Mouse (Mus musculus) gastrocnemius, postnatal 25 days (tissue): Measurements from ENCODE around the gene Sumf1. TPM values are rescaled to one million over a fixed set of nuclear protein-coding genes. Genes with fewer than 3 reads are reported as not detected.

Experiments used
- DNase-seq: peaks from one replicate; pipeline ENCODE4 v3.0.0; 2022
- long read RNA-seq, 2 experiments: library from polyadenylated mRNA; stranded (forward); transcript quantifications; one replicate each; pipeline ENCODE4 v2.0.0; 2021
- total RNA-seq, 2 experiments: library from RNA; stranded (reverse); gene quantifications; 1 replicate in 1 of 2; 2 replicates in 1 of 2; pipeline ENCODE4 v1.2.3; 2021

The Sumf1 gene
- 1 to 10 TPM; 7.6 to 9.2 TPM for total RNA-seq
- long read RNA-seq, experiment 1, partial matches to known transcripts = 0 of 21 reads
- long read RNA-seq, experiment 1, other reads (novel, unspliced or antisense) = 18 of 21 reads
- long read RNA-seq, experiment 2, transcript Sumf1-201 (9 exons, 2,593 nt) = major isoform, 7 of 22 reads
- long read RNA-seq, experiment 2, partial matches to known transcripts = 0 of 22 reads
- long read RNA-seq, experiment 2, other reads (novel, unspliced or antisense) = 15 of 22 reads

DNA sequence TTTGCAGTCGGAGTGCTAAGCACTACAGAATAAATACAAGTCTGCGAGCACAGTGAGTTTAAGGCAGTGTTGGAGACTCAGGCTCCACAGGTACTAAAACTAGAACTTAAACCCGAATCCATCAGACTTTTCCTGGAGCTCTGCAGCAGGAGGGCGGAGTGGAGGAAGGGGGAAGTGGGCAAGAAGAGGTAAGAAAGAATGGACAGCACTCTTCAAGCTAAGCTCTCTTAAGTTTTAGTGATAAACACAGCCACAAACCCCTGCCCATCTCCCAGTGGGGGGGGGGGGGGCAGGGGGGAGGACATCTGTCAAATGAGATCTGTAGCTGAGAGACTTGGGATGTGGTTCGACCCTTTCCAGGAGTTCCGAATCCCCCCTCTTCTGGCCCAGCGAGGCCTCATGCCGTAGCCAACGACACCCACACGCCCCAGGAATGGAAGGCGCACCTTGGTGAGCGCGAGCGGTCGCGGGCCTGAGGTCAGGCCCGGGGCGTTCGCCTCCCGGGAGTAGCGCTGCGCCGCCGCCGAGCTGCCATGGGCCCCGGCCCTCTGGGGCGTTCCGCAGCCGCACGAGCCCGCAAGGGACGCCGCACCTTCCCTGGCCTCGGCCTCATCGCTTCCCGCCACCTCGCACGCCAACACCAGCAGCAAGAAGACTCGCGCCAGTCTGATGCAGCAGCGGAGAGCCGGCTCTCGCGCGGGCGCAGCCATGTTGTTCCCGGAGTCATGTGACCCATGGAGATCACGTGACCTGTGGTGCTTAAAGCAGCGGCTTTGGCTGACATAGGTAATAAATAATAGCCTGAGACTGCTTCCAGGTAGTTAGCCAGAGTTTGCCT, at the start of gene Sumf1:
Sumf1 (minus strand) TSS at position 736 of the 838 bp plus-strand sequence.
- peak; percentile 77 for DNase-seq

GRCm38 (mm10) chr6:108234536-108234935, 49.2 kb upstream of the Sumf1 start:
- no peak for DNase-seq

DNA sequence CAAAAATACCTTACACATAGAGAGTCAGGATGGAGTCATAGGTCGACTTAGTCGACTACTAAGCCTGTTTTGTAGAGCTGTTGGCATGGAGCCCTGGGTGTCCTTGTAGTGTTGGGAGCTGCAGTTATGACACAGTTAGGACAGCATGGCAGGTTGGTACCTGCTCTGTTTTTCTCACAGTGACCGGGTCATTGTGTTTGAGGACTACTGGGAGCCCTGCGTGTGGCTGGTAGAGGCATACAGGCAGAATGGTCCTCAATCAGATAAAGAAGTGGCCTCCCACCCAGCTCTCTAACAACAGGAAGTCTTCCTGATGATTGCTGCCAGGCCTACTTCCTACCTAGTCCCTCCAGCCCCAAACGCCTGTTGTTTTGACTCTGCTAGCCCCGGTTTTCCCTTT, 47.7 kb upstream of the Sumf1 start:
- DNase-seq = no peak

DNA sequence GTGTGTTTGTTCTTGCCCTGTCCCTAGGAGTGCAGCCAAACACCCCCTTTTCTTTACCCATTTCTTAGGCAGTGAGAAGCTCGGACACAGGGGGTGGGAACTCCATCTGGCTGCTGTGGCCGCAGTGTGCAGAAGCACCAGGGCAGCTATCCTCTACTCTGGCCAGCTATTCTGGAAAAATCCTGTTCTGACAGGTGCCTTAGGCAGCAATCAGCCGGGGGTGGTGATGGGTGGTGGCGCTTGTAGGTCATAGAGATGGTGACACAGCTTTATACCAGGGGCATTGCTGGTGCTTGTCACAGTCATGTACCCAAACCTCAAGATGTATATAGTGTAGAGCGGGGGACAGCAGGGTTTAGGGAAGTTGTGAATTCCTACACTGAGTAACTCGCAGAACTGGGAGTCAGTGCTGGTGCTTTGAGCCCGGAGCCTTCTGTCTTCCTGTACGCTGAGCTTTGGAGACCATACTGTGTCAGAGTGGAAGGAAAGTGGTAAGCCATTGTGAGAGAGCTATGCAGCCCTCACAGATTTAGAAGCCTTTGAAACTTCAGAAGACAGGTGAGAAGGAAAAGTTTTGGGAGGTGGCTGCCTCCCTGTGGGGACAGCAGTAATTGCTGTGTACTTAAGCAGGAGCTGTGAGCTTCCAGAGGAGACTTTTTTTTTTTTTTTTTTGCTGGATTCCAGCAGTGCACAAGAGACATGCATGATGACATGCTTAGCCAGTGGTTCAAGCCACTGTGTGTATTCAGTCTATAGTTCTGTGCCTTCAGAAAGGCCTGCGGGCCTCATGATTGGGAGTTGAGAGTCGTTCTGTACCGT, 46.7 kb upstream of the Sumf1 start:
- no peak for DNase-seq

DNA sequence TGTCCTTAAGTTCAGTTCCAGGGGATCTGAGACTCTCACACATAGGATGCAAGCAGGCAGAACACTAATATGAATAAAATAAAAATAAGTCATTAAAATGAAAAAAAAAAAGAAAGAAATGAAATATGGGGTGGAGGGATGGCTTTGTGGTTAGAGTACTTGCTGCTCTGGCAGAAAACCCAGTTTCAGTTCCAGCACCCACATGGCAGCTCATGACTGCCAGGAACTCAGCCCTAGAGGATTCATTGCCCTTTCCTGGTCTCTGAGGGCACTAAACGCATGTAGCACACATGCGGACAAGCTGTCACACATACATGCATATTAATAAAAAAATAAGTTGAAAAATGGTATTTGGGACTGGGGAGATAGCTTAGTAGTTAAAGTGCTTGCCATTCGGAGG, 45.2 kb upstream of the Sumf1 start:
- no peak for DNase-seq

DNA sequence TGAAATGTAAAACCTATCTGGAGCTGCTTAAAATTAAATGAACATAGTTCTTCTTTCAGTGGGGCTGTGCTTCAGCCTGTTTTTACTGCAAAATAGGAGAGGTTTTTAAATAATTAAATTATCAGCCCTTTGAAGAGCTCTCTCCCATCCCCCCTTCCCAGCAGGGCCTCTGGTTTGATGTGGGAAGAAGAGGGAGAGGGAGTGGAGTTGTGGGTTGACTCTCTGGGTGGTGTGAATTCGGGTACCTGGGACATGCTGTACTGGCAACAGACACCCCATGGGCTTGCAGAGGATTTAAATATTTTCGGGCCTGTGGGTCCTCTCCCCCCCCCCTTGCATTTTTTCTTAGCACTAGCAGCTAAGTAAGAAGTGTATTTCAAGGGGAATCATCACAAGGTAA, 43.2 kb upstream of the Sumf1 start:
- DNase-seq = no peak

DNA sequence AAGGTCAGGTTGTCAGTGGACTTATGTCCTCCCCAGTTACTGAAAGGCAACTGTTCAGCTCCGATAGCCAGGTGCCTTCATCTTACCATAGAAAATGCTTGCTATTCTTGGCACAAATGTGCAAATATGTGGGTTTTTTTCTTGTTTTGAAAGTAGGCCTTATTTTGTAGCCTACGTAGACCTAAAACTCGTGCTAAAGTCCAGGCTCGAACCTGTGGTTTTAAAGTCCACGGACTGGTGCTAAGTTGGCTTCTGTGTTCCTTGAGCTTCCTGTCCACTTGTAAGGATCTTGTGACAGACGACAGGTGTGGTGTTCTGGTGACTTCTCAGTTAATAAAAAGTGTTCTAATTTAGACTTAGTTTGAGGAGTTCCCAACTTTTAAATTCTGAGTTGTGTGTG, 42.7 kb upstream of the Sumf1 start:
- DNase-seq = no peak

DNA sequence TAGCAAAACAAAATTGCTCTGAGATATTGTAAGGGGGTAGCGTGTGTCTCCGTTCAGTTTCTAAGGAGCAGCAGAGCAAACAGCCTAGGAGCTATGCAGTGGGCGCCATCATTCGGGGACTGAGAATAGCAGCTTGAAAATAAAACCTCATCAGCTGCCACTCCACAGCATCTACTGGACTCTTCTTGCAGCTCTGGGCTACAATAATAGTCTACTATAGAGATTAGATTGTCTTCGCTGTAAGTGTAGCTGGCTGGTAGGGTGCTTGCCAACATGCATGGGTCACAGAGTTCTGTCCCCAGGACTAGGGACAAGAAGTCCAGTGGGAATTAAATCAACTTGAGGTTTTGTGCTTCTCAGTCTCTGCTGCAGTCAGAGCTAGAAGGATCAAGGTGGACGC, 42.1 kb upstream of the Sumf1 start:
- DNase-seq = no peak

DNA sequence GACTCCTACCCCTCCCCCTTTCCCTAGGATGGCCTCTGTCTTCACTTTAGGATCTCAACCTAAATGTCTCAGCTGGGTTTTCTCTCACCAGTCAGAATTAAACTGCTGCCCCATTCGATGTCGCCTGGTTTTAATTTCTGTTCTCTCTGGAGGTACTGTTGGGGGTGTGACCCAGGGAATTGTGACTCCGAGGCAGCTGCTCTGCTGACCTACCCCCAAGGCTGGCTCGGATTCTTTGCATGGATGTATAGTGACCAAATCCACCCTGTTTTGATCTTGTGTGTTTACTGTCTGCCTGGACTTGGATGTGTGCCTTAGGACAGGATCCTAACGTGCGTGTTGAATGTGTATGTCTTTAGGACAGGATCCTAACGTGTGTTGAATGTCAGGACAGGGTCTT, 40.8 kb upstream of the Sumf1 start:
- DNase-seq = no peak

DNA sequence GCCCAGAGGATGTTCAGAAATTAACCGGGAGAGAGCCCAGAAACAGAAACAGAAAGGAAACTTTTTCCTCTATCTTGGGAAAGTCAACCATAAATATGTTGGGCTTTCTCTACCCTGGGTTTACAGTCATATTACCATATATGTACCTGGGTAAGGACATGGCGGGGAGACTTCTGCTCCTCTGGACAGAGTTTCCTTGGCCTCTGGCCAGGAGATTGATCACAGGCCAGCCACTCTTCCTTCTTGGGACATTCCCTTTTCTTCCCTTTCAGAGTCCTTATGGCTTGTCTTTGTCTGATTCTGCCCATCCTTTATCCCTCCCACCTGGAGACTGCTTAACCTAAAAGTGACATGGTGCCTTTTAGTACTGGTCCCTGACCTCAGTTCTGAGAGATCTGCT, 39.6 kb upstream of the Sumf1 start:
- DNase-seq = no peak

DNA sequence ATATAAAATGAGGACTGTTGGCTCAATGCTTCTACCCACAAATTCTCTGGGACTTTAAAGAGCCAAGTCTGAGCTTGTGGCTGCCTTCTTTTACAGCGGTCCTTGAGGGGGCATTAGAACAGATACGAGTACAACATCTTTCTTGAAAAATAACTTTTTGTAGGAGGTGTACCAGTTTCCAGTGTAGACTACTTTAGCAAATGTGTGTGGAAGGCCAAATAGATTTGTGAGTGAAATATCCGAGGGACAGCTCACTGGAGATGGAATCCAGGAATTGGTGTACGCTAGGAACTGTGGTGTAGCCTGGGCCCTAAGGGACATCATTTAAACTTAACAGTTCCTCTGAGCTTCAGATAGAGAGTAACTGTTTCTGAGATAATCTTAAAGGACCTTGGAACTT, 39.0 kb upstream of the Sumf1 start:
- no peak for DNase-seq

DNA sequence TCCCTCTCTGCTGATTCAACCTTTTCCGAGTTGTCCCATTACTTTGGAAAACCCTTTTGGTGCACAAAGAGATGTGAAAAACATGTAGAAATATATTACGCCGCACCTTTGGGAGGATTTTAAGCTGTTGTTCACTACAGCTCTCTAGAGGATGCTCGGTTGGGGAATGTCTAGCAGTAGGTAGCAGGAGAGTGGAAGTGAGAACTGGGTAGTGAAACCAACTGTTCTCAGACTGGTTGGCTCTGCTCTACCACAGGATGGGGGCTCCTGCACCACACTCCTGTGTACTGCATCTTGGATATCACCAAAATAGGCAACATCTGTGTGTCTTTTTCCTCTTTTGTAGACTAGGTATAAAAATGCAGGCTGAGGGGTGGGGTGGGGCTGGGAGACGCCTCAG, 37.5 kb upstream of the Sumf1 start:
- no peak for DNase-seq

GRCm38 (mm10) chr6:108222435-108222834, 37.1 kb upstream of the Sumf1 start:
- no peak for DNase-seq

- DNase-seq = no peak
Observed at GRCm38 (mm10) chr6:108217987-108218386, 32.6 kb upstream of the Sumf1 start.

- DNase-seq = no peak
Observed at GRCm38 (mm10) chr6:108216832-108217231, 31.4 kb upstream of the Sumf1 start.

DNA sequence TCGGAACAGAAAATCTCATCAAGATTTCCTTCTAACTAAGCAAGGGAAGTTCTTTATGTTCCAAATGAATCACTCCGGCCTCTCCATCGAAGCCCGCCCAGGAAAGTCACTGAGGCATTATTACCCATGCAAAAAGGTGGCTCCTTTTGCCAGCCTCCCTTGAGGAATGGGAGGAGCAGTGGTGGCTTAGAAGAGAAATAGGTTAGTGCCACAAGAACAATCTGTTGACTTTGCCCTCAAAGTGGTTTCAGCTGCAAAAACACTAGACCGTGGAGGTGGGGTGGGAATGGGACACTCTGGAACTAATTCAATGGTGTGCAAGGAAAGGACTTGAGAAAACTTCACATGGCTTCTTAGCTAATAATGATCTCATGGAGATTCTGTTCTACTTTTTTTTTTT, 30.7 kb upstream of the Sumf1 start:
- DNase-seq = no peak

DNA sequence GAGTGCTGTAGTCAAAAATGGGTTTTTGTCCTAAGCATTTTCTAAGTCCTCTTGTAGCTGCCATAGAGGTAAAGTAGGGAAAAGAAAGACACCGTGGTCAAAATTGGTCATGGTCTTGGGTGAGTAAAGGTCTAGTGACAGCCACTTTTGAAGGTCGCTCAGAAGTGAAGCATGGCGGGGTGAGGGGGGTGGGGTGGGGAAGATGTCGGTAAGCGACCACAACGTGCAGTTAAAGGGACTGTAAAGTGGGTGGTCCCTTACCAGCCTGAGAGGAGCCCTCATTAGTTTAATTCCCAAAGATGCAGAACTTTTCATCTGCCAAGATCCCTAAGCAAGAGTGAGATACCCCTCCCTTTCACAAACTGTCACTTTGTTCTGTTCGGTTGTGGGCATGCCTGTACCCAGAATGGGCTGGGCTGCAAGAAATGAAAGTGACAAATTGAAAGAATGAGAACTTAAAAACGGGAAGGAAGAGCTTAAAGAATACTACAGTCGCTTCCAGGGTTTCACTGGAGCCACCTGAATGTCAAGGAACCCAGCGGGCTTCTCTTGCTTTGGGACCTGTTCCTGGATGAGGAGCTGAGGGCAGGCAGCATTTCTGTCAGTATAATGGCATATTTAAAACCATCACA, 29.0 kb upstream of the Sumf1 start:
- no peak for DNase-seq

GRCm38 (mm10) chr6:108213481-108214293, 28.3 kb upstream of the Sumf1 start:
- DNase-seq = no peak

DNA sequence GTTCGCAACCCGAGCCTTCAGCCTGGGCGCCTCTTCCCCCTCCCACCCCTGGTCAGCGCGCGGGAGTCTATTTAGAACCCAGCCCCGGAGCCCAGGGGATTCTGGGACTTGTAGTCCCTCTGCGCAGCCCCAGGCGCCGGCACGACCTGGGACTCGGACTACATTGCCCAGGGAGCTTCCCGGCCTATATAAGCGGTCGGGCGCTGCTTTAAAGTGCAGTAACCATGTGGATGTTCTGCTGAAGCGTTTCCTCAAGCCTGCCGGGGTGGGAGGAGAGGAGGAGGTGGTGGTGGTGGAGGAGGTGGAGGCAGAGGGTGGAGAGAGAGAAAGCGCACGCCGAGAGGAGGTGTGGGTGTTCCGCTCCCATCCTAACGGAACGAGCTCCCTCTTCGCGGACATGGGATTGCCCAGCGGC, 27.5 kb upstream of the Sumf1 start, which contains the start of gene Itpr1:
Itpr1 (plus strand) TSS at position 216 of the 415 bp plus-strand sequence.
- peak; percentile 97 for DNase-seq

GRCm38 (mm10) chr6:108211896-108212880, 26.8 kb upstream of the Sumf1 start:
- no peak for DNase-seq
